Comparison of ENCODE assay signal across 18 mouse cellular contexts in the genomic region with DNA sequence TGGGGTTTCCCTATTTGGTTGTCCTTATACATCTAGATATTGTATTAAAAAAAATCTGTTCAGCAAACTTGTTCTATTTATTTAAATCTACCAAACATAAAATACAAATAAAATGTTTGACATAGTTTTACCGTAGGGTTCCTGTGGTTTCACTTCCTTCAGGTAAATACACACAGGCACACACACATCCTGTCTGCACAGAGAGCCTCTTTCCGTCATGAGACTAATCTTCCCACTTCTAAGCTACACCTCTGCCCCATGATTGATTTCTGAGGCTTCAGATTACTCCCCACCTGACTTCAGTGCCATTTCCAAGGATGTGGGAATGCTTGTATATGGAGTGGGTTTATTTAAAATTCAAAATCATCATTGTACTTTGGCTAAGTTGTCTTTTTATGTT. TPM values are rescaled to one million over a fixed set of nuclear protein-coding genes. Genes with fewer than 3 reads are reported as not detected.
DNase-seq lines count a peak whose midpoint lies in the region; ATAC-seq lines count a peak whose summit lies in the region.
"Had no signal": no experiment of that assay in that cellular context is flagged by ENCODE, and none has a peak within 500 bp of the region (broad histone marks: within the 10 kb centered on the region; RNA-seq: fewer than 3 reads in every experiment).

No protein-coding gene starts in this region.

- peak; percentile 85 for ATAC-seq in activated CD4-positive, CD25-positive, alpha-beta regulatory T cell, adult 4 months
- ATAC-seq: intestine, embryonic 16.5 days had no signal

- peak; percentile 39 to 44 for DNase-seq in spleen, postnatal 36 days (ENCODE audit: low spot score in 2 of 2)
- DNase-seq in spleen, postnatal 4 days (ENCODE audit: low spot score in 2 of 2) = no peak
- peak; percentile 68 for DNase-seq in CD4-positive, CD25-positive, alpha-beta regulatory T cell, adult 2 months (ENCODE audit: low read depth, low spot score)
- peak; percentile 5 to 29 for DNase-seq in natural killer cell, adult 2 months (ENCODE audit: low spot score in 2 of 2)
- no peak for DNase-seq in layer of hippocampus, adult 8-10 months (ENCODE audit: low spot score in 2 of 2)
- DNase-seq in ovary, adult 18-20 months (ENCODE audit: low spot score) = no peak
- DNase-seq in lung, postnatal 10 days = no peak
- DNase-seq: adrenal gland, adult 2 months; adrenal gland, postnatal 36 days; cerebellum, adult 8-10 months; cerebellum, postnatal 25 days; gastrocnemius, postnatal 10 days; heart, postnatal 14 days; kidney, adult 9 months; kidney, postnatal 14 days; right cerebral cortex, postnatal 14 days had no signal

RNA-seq across cellular contexts. Expression of a gene that starts 30.8 kb away (rescaled TPM):
- polyA plus RNA-seq in activated CD4-positive, CD25-positive, alpha-beta regulatory T cell, adult 4 months (2017; shearing (Covaris generic)) = 100 to 1,000 TPM; 156 to 168 TPM
- total RNA-seq in layer of hippocampus, adult 8-10 months (2022) = 100 to 1,000 TPM; 119 to 142 (median 137) TPM

Comparison
In these comparisons a context has a peak if more than half of its experiments do, and no peak if none do; other contexts are left out.
1. DNase-seq: peak in spleen, postnatal 36 days (2 of 2), CD4-positive, CD25-positive, alpha-beta regulatory T cell, adult 2 months (single experiment) and natural killer cell, adult 2 months (2 of 2); none in spleen, postnatal 4 days (0 of 2), layer of hippocampus, adult 8-10 months (0 of 2), ovary, adult 18-20 months (single experiment) and lung, postnatal 10 days (single experiment).